Mouse (Mus musculus) E14TG2a.4 (cell line): ENCODE measurements around the gene Evi2a.

Source experiments
- H3K27me3 ChIP-seq: 2 replicates; pipeline ENCODE4 v1.6.1; 2014; ENCODE audit warnings: low read length, control low read depth; ENCODE audit not compliant: insufficient read depth
- H3K36me3 ChIP-seq: 2 replicates; pipeline ENCODE4 v1.6.1; 2014; ENCODE audit warnings: low read length, control low read depth; ENCODE audit not compliant: insufficient read depth
- H3K4me1 ChIP-seq: replicated peaks from 2 replicates; pipeline ENCODE4 v1.6.1; 2014; ENCODE audit warnings: low read depth, low read length, control low read depth
- H3K4me3 ChIP-seq: replicated peaks from 2 replicates; pipeline ENCODE4 v1.5.1; 2014; ENCODE audit warnings: mild to moderate bottlenecking, low read length
- H3K9me3 ChIP-seq: 2 replicates; pipeline ENCODE4 v1.6.1; 2014; ENCODE audit warnings: low read length, control low read depth
- CTCF ChIP-seq: conservative IDR thresholded peaks from 2 replicates; pipeline ENCODE4 v1.5.1; 2014; ENCODE audit warnings: low read length
- NANOG ChIP-seq: IDR thresholded peaks from 2 replicates; pipeline ENCODE4 v1.6.1; 2014; ENCODE audit warnings: borderline replicate concordance, low read length, mixed read lengths
- POU5F1 ChIP-seq: IDR thresholded peaks from 2 replicates; pipeline ENCODE4 v1.6.1; 2014; ENCODE audit warnings: low read length, borderline replicate concordance

Gene Evi2a

DNA sequence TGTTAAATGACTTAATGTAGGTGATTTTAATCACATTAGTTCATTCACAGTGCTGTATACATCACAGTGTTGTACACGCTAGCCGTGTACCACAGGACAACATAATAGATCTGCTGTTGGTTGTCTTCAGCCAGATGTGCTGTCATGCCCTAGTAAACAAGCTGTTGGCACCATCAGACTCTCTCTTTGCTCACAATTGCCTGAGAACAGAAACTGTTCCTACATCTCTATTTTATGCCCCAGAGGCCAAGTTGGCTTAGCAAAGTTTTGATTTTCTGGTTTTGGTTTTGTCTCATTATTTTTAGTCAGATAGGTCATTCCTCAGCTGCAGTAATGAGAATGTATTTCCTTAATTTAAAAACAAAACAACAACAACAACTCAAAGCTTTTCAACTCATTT, 673 bp downstream of the Evi2a start:
- no peaks in the 10 kb centered on the region for H3K27me3 ChIP-seq
- no peak for TF ChIP-seq CTCF
- no peak for TF ChIP-seq NANOG
- no peak for TF ChIP-seq POU5F1
- no peak overlapping the region for H3K4me3 ChIP-seq
- 0 out of 2 replicates have a peak, but pooled peaks cover 3% of the 10 kb centered on the region for H3K36me3 ChIP-seq
- H3K9me3 ChIP-seq: no peaks in the 10 kb centered on the region
- H3K4me1 ChIP-seq: no peaks in the 10 kb centered on the region

DNA sequence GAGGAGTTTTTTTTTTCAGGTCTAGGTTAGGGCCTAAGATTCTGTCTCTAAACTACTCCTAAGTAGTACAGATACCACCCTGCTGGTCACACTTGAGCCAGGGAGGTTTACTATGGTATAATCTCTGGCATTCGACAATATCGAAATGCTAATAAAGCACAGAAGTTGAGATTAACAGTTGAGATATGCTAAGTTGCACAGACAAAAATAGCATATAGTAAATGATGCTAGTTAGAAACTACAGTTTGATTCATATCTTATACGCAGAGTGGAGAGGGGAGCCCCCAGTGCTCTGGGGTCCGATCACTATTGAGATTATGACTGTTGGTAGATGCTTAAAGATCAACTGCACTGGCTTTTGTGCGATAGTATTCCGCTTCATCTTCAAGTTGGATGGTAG, 1.2 kb downstream of the Evi2a start:
- TF ChIP-seq NANOG: no peak
- TF ChIP-seq CTCF: no peak
- TF ChIP-seq POU5F1: no peak
- H3K9me3 ChIP-seq: no peaks in the 10 kb centered on the region
- 0 out of 2 replicates have a peak, but pooled peaks cover 3% of the 10 kb centered on the region for H3K36me3 ChIP-seq
- H3K27me3 ChIP-seq: no peaks in the 10 kb centered on the region
- no peak overlapping the region for H3K4me3 ChIP-seq
- H3K4me1 ChIP-seq: no peaks in the 10 kb centered on the region

DNA sequence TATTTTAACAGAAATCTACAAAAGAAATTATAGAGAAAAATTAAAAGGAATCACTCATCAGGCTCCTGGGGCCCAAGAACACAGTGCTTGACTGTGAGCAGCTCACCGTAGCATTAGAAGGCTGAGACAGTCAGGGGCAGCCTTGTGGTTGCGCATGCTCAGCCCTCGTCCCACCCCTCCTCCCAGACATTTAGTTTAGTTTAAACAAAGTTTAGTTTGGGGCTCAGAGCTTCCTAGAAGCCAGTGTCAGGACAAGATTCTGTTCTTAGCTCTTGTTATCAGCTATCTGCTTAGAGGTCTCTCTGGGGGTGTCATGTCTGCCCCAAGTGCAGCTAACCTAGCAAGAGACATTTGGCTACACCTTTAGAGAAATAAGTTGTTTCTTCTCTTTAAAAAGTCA, 1.8 kb downstream of the Evi2a start:
- no peaks in the 10 kb centered on the region for H3K4me1 ChIP-seq
- no peak for TF ChIP-seq NANOG
- no peak for TF ChIP-seq POU5F1
- TF ChIP-seq CTCF: no peak
- H3K27me3 ChIP-seq: no peaks in the 10 kb centered on the region
- H3K36me3 ChIP-seq: 0 out of 2 replicates have a peak, but pooled peaks cover 3% of the 10 kb centered on the region
- H3K4me3 ChIP-seq: no peak overlapping the region
- H3K9me3 ChIP-seq: no peaks in the 10 kb centered on the region

DNA sequence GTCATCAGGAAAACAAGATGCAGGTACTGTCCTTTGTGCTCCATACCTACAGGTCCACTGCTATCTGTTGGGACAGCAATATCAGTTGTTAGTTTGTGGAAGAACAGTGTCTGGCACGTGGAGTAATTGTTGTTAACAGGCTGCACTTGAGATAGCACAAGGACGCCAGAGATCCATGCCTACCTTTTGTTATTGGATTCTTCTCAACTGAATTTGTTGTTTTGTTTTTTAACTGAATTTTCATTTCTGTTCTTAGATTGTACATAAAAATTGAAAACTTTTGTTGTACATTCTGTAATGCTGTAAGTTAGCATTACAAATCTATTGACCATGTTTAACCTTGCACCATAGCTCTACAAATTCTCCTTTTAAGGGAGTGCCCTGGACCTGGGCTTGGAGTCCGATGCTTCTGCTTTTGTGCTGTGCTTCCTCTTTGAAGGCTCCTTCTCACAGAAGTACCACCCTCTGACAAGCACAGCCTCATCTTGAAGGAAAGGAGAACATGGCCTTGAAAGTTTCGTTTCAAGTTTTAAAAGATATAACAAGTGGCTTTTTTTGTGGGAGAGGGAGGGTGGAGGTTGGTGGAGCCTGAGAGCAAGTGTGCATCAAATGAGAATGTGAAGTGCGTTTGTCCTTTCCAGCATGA, 2.5 kb downstream of the Evi2a start:
- Histone ChIP-seq H3K36me3 (0 out of 2 replicates have a peak, but pooled peaks cover 3% of the 10 kb centered on the region), H3K27me3 (no peaks in the 10 kb centered on the region), H3K4me1 (no peaks in the 10 kb centered on the region), H3K9me3 (no peaks in the 10 kb centered on the region), H3K4me3 (no peak overlapping the region)
- TF ChIP-seq POU5F1 (no peak), CTCF (no peak), NANOG (no peak)

DNA sequence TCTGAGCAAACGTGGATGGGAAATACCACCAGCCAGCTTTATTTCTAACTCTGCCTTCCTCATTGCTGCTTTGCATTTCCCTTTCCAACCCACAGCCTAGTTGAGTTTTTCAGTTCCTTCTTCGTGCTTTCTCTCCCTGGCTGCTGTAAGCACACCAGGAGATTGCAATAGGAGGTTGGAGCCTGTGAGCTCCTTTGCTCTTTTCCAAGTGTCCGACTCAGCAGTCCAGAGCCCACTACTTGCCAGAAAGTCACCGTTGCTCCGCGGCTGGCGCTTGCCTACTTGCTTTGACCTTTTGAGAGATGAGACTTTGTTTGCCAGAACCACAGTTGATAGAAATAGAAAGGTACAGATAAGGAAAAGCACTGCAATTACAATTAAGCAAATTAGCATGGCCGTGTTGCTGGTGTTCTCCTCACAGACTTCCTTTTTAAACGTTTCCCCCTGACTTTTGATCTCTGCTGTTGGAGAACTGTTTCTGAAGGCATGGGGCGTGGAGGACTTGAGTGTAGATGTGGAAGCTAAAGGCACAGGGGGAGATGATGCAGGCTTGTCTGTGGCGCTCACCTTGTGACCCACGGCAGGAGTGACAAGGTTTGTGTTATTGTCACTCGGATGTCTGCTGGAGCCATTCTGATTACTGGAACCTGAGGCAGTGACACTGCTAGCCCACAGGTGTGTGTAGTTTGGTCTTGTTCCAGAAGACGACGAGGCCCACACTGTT, 3.2 kb downstream of the Evi2a start:
- H3K9me3 ChIP-seq: no peaks in the 10 kb centered on the region
- TF ChIP-seq POU5F1 (no peak), CTCF (no peak), NANOG (no peak)
- 0 out of 2 replicates have a peak, but pooled peaks cover 3% of the 10 kb centered on the region for H3K36me3 ChIP-seq
- no peaks in the 10 kb centered on the region for H3K27me3 ChIP-seq
- no peaks in the 10 kb centered on the region for H3K4me1 ChIP-seq
- no peak overlapping the region for H3K4me3 ChIP-seq

DNA sequence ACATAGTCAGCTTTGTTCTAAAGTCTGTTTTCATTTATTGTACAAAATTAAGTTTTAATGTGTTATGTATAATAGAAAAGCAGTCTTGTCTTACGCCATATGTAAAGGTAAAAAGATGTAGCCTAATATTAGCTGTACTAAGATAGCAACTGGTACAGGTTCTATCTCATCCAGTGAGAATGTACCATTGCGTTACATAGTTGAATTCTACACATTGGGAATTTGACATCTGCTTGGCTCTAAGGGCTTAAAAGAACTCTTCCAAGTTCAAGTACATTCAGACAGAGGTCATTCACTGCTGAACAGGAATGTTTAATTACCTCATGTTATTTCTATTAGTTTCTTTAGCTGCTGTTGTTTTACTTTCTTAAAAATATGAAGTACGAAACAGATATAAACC, 3.9 kb downstream of the Evi2a start:
- no peaks in the 10 kb centered on the region for H3K4me1 ChIP-seq
- no peaks in the 10 kb centered on the region for H3K27me3 ChIP-seq
- TF ChIP-seq POU5F1: no peak
- TF ChIP-seq CTCF: no peak
- TF ChIP-seq NANOG: no peak
- no peaks in the 10 kb centered on the region for H3K9me3 ChIP-seq
- 0 out of 2 replicates have a peak, but pooled peaks cover 3% of the 10 kb centered on the region for H3K36me3 ChIP-seq
- no peak overlapping the region for H3K4me3 ChIP-seq

DNA sequence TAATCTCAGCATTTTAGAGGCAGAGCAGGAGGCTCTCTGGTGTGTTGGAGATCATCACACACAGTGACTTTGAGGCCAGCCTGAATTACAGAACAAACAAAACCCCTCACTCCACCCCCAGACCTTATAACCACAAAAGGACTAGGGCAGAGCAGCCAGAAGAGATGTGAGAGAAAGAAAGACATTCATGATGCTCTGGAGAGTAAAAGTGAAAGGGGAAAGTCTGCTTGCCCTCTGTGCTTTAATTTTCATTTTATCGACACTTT, 6.2 kb downstream of the Evi2a start:
- Histone ChIP-seq H3K4me3 (no peak overlapping the region), H3K4me1 (no peaks in the 10 kb centered on the region), H3K36me3 (0 out of 2 replicates have a peak, but pooled peaks cover 3% of the 10 kb centered on the region), H3K9me3 (no peaks in the 10 kb centered on the region), H3K27me3 (no peaks in the 10 kb centered on the region)
- TF ChIP-seq NANOG (no peak), CTCF (no peak), POU5F1 (no peak)

DNA sequence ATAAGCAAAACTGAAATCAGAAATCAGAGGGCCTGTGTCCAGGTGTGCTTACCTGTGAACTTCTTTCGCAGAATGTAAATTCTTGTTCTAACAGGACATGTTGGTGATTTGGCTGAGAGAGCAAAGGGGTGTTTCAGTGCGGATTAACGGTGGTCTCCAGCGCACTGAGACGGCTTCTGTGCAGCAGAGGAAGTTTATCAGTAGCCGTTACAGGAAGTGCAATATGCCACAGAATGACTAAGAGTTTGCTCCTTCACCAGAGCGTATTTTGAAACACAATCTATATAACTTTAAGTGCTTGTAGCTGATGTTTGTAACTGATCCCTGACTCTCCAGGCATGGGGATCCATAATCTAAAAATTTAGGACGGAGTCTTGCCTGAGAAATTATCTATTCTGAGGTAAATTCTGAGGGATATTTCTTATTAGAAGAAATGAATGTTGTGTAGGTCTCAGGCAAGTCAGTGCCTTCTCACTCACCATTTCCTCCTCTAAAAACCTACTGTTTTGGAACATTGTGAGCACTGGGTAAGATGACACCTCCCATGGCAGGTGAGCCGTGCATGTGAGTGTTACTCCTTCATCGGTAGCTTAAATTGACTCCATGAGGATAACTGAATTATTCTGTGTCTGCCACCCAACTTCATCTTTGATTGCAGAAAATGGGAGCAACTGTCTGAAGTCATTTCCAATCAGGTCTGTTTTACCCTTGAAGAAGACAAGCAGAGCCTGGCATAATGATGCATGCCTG, 6.7 kb downstream of the Evi2a start, which contains the start of gene Evi2b:
Gene Evi2b (minus strand): TSS at position 203 of the 750 bp plus-strand sequence.
- H3K9me3 ChIP-seq: no peaks in the 10 kb centered on the region
- H3K36me3 ChIP-seq: 0 out of 2 replicates have a peak, but pooled peaks cover 3% of the 10 kb centered on the region
- no peak for TF ChIP-seq POU5F1
- TF ChIP-seq CTCF: no peak
- no peak for TF ChIP-seq NANOG
- H3K4me3 ChIP-seq: no peak within 1 kb of the TSS
- no peaks in the 10 kb centered on the region for H3K4me1 ChIP-seq
- no peaks in the 10 kb centered on the region for H3K27me3 ChIP-seq

DNA sequence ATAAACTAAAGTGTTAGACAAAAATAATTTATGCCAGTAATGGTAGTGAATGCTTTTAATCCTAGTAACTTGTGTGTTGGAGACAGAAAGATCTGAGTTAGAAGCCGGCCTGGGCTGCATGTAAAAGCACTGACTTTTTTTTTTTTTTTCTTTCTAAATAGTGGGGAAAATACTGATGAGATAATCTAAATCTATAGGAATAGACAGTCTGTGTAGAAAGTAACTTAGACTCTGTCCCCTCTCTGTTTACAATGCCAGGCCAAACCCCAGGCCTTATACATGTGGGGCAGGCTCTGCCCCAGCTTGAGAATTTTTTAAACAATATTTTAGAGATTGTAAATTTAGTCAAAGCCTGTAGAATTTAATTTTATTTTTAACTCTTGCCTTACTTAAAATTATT, 7.5 kb downstream of the Evi2a start:
- Histone ChIP-seq H3K27me3 (no peaks in the 10 kb centered on the region), H3K9me3 (no peaks in the 10 kb centered on the region), H3K4me1 (no peaks in the 10 kb centered on the region), H3K36me3 (0 out of 2 replicates have a peak, but pooled peaks cover under 1% of the 10 kb centered on the region), H3K4me3 (no peak overlapping the region)
- TF ChIP-seq POU5F1 (no peak), NANOG (no peak), CTCF (no peak)
